Mouse (Mus musculus): ENCODE data around the gene Nrde2. TPM values are rescaled to one million over a fixed set of nuclear protein-coding genes. Genes with fewer than 3 reads are reported as not detected.

The Nrde2 gene
- polyA plus RNA-seq, 1 experiment from 2014 or later, result 20.1 TPM

DNA sequence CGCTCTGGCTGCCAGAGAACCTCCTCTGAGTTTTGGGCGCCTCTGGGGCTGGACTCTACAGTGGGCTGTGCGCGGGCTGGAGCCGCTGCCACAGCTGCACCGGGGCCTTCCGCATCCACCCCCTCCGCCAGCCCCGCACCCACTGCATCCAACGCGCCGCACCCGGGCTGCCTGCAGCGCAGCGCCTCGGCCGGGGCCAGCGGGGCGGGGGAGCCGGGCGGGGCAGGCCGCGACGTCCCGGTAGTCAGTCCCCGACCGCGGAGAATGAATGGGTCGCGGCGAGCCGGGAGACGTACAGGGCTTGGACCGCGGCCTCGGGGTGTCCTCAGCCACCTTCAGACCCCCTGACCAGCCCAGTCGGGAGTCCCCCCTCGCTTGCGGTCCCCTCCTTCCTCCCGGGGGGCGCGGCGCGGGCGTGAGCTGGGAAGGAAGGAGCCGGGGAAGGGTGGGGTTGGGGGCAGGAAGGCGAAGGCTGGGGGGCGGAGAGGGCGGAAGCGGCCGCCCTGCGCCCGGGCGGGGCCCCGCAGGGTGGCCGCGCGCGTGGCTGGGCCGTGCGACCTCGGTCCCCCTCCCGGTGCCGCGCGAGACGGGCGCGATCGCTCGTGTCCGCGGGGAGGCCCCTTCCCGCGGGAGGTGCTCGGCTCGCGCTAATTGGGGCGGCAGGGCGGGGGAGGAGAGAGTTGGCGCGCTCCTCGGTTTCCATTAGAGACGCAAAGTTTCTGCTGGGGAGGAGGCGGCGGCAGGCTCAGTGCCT, 40.6 kb upstream of the Nrde2 start:
- H3K36me3 ChIP-seq (ENCODE audit: control insufficient read depth, insufficient read depth, low read length), result peaks cover 30% of the 10 kb centered on the region
- no peaks in the 10 kb centered on the region for H3K9me3 ChIP-seq (ENCODE audit: control insufficient read depth, low read length)
- H3K27ac ChIP-seq (ENCODE audit: low read depth, low read length), result peak overlapping the region; percentile 85
- peak; percentile 74 for ATAC-seq (ENCODE audit: low FRiP score, low TSS enrichment)
- peaks cover 12% of the 10 kb centered on the region; the same call in 1 of the 2 replicates for H3K4me1 ChIP-seq (ENCODE audit: control insufficient read depth, insufficient read depth, low read length)
- H3K4me2 ChIP-seq (replicated peaks; ENCODE audit: low read depth, low read length), result peak overlapping the region; percentile 90
- under 1% methylated on average over 72 of the region's 86 CpGs for WGBS
- peak overlapping the region; percentile 92 for H3K9ac ChIP-seq (ENCODE audit: low read depth, low read length)
- peak overlapping the region; percentile 98 for H3K4me3 ChIP-seq (ENCODE audit: low read length)
- H3K27me3 ChIP-seq (ENCODE audit: control insufficient read depth, insufficient read depth, low read length), result no peaks in the 10 kb centered on the region

DNA sequence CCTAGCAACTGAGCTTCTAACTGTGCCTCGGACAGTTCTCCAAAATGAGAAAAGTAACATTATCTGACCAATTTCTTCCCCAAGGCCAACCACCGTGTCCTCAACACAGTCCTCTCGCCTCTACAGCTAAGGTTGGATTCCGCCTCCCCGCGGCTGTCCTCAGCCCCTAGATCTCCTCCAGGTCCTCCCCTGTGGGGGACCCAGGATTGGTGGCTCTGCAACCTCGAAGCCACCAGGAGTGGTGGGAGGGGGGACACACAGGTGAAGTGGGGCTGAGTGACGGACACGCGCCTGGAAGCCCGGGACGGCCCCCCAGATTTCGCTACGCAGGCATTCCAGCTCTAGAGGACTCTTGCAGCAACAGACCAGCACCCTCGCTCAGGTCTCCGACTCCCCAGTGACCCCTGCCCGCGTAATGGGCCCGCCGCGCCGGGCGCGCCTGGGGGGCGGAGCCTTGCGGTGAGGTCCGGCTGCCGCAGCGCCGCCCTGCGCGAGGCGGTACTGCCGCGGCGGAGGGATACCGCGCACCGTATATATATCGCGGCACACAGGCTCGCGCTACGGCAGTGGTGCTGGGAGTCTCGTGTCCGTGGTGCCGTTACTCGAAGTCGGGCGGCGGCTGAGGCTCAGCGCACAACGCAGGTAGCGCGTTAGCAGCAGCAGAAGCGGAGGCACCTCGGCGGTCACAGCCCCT, 39.7 kb upstream of the Nrde2 start, which contains the start of gene Calm1:
TSS of gene Calm1 (plus strand) at position 469 of the 694 bp plus-strand sequence.
- Histone ChIP-seq H3K9ac (ENCODE audit: low read depth, low read length) (peak within 1 kb of the TSS; percentile 92), H3K4me1 (ENCODE audit: control insufficient read depth, insufficient read depth, low read length) (peaks cover 12% of the 10 kb centered on the region; the same call in 1 of the 2 replicates), H3K4me2 (replicated peaks; ENCODE audit: low read depth, low read length) (peak within 1 kb of the TSS; percentile 90), H3K27ac (ENCODE audit: low read depth, low read length) (peak within 1 kb of the TSS; percentile 85), H3K9me3 (ENCODE audit: control insufficient read depth, low read length) (no peaks in the 10 kb centered on the region), H3K27me3 (ENCODE audit: control insufficient read depth, insufficient read depth, low read length) (no peaks in the 10 kb centered on the region), H3K4me3 (ENCODE audit: low read length) (peak within 1 kb of the TSS; percentile 98), H3K36me3 (ENCODE audit: control insufficient read depth, insufficient read depth, low read length) (peaks cover 20% of the 10 kb centered on the region)
- ATAC-seq (ENCODE audit: low FRiP score, low TSS enrichment), result peak; percentile 87
- under 1% methylated on average over 55 of the region's 58 CpGs for WGBS

DNA sequence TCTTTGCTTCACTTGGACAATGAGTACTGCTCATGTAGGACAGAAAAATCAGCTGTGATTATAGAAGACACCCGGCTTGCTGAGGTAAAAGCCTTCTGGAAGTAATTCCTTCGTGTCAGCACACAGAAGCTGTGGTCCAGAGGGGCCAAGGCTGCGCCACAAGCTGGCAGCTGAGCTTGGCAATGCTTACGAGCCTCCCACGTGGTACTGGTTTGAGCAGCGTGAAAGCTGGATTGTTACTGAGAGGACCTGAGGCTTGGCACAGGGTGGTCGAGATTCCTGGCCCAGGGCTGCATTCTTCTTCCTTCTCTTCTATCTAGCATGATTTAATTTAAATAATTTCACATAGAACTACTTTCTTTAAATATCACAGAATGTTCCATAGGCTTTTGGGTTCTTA, 37.3 kb upstream of the Nrde2 start:
- 74% methylated on average over 7 of the region's 7 CpGs for WGBS

DNA sequence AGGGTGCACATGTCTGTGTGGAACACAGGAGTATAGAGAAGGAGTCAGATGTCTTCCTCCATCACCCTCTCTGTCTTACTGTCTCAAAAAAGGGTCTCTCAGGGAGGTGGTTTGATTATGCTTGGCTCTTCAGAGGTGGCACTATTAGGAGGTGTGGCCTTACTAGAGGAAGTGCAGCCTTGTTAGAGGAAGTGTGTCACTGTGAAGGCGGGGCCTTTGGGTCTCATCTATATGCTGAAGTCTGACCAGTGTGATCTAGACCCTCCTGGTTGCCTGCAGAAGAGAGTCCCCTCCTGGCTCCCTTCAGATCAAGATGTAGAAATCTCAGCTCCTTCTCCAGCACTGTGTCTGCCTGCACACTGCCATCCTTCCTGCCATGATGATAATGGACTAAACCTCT, 34.7 kb upstream of the Nrde2 start:
- Histone ChIP-seq H3K36me3 (ENCODE audit: control insufficient read depth, insufficient read depth, low read length) (no peaks in the 10 kb centered on the region), H3K27ac (ENCODE audit: low read depth, low read length) (no peak overlapping the region), H3K4me2 (replicated peaks; ENCODE audit: low read depth, low read length) (no peak overlapping the region), H3K4me1 (ENCODE audit: control insufficient read depth, insufficient read depth, low read length) (no peaks in the 10 kb centered on the region), H3K9ac (ENCODE audit: low read depth, low read length) (no peak overlapping the region), H3K9me3 (ENCODE audit: control insufficient read depth, low read length) (no peaks in the 10 kb centered on the region), H3K4me3 (ENCODE audit: low read length) (no peak overlapping the region), H3K27me3 (ENCODE audit: control insufficient read depth, insufficient read depth, low read length) (no peaks in the 10 kb centered on the region)
- 100% methylated on average over 1 of the region's 1 CpGs for WGBS
- no peak for ATAC-seq (ENCODE audit: low FRiP score, low TSS enrichment)

More for the DNA sequence above, 37.3 kb upstream of the Nrde2 start:
- no peak overlapping the region for H3K4me3 ChIP-seq (ENCODE audit: low read length)
- no peaks in the 10 kb centered on the region for H3K9me3 ChIP-seq (ENCODE audit: control insufficient read depth, low read length)
- peaks cover 8% of the 10 kb centered on the region; the same call in 1 of the 2 replicates for H3K4me1 ChIP-seq (ENCODE audit: control insufficient read depth, insufficient read depth, low read length)
- H3K27ac ChIP-seq (ENCODE audit: low read depth, low read length), result no peak overlapping the region
- no peak overlapping the region for H3K4me2 ChIP-seq (replicated peaks; ENCODE audit: low read depth, low read length)
- H3K36me3 ChIP-seq (ENCODE audit: control insufficient read depth, insufficient read depth, low read length), result no peaks in the 10 kb centered on the region
- no peaks in the 10 kb centered on the region for H3K27me3 ChIP-seq (ENCODE audit: control insufficient read depth, insufficient read depth, low read length)
- no peak for ATAC-seq (ENCODE audit: low FRiP score, low TSS enrichment)
- no peak overlapping the region for H3K9ac ChIP-seq (ENCODE audit: low read depth, low read length)

DNA sequence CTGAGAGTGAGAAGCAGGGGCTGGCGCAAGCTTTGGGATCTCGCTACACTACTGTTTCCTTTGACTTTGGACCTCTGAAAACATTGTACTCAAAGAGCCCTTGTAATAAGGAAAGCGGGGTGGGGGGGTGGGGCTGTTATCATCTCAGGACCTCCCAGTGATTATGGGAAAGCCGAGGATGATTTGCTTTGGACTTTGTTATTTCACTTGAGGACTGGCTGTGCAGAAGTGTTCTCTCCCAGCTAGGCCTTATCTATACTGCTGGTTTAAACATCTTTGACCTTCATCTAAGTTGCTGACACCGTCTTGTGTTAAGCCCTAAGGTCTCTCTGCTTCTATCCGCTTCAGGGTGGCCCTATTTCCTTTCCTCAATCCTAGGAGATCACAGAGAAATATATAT, 31.3 kb upstream of the Nrde2 start:
- no peaks in the 10 kb centered on the region for H3K27me3 ChIP-seq (ENCODE audit: control insufficient read depth, insufficient read depth, low read length)
- H3K4me2 ChIP-seq (replicated peaks; ENCODE audit: low read depth, low read length), result no peak overlapping the region
- no peak overlapping the region for H3K27ac ChIP-seq (ENCODE audit: low read depth, low read length)
- no peak overlapping the region for H3K4me3 ChIP-seq (ENCODE audit: low read length)
- H3K36me3 ChIP-seq (ENCODE audit: control insufficient read depth, insufficient read depth, low read length), result no peaks in the 10 kb centered on the region
- H3K9ac ChIP-seq (ENCODE audit: low read depth, low read length), result no peak overlapping the region
- peaks cover 6% of the 10 kb centered on the region; the same call in 1 of the 2 replicates for H3K4me1 ChIP-seq (ENCODE audit: control insufficient read depth, insufficient read depth, low read length)
- 93% methylated on average over 6 of the region's 6 CpGs for whole genome bisulfite sequencing
- H3K9me3 ChIP-seq (ENCODE audit: control insufficient read depth, low read length), result no peaks in the 10 kb centered on the region
- no peak for ATAC-seq (ENCODE audit: low FRiP score, low TSS enrichment)

DNA sequence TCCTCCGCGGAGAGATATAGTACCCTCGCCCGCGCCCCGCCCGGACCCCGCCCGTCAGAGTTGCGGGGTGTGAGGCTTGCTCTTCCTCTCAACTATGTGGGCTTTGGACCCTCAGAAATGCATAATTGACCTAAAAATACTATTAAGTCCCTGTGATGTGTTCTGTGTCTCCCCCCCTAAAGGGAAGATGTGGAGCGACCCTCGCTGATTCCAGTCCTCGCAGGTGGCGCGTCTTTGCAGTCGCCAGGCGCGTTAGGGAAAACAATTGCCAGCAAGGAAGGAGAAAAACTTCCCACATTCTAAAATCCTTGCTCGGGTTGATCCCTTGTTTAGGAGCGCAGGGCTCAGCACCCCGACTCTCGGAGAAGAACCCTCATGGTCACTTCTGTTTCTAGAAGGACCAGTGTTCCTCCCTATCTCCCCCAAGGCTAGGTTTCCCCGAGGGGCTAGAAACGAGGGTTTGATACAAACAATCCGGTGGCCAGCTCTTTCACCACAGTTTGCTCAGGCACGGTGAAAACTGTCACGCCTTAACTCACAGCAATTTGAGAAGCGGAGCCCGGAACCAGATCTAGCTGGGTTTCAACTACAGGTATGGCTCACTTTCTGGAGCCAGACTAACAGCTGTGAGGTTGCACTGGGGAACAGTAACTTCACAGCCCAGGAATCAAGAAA, 28.4 kb upstream of the Nrde2 start:
- Histone ChIP-seq H3K36me3 (ENCODE audit: control insufficient read depth, insufficient read depth, low read length) (no peaks in the 10 kb centered on the region), H3K9ac (ENCODE audit: low read depth, low read length) (peak overlapping the region; percentile 71), H3K4me2 (replicated peaks; ENCODE audit: low read depth, low read length) (peak overlapping the region; percentile 89), H3K27me3 (ENCODE audit: control insufficient read depth, insufficient read depth, low read length) (no peaks in the 10 kb centered on the region), H3K9me3 (ENCODE audit: control insufficient read depth, low read length) (no peaks in the 10 kb centered on the region), H3K4me3 (ENCODE audit: low read length) (peak overlapping the region; percentile 74), H3K27ac (ENCODE audit: low read depth, low read length) (peak overlapping the region; percentile 100), H3K4me1 (ENCODE audit: control insufficient read depth, insufficient read depth, low read length) (peaks cover 7% of the 10 kb centered on the region; the same call in 1 of the 2 replicates)
- under 1% methylated on average over 29 of the region's 29 CpGs for WGBS
- peak; percentile 3; the same call in 1 of the 2 replicates for ATAC-seq (ENCODE audit: low FRiP score, low TSS enrichment)

DNA sequence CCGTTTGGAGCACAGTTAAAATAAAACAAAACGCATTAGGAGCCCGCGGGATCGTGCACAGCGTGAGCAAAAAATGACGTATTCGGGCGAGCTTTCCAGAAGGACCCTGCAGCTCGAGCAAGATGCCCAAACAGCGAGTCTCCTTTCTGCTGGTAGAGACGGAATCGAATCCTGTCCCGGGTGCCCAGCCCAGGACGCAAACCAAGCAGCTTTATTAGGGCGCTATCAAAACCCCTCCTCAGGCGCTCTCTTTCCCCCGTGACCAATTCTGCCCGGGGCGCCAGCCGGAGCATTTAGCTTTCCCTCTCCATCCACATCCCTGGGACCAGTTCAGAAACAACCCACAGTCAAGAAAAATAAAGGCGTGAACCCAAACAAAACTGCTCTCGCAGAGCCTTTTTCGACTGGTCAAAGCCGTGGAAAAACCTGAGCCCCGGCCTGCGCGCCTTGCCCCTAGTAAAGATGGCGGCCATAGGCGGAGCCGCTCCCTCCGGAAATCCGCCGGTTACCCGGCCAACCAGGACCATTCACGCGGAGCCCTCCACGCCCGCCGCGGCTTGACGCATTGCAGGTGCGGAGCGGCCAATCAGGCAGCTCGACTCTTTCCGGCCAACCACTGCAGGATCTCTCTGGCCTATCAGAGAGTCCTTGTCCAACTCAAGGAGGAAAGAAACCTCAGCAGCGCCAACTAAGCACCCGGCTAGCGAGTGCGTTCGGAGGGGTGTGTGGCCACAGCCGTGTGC, 27.7 kb upstream of the Nrde2 start:
- Histone ChIP-seq H3K9me3 (ENCODE audit: control insufficient read depth, low read length) (no peaks in the 10 kb centered on the region), H3K4me2 (replicated peaks; ENCODE audit: low read depth, low read length) (peak overlapping the region; percentile 89), H3K27ac (ENCODE audit: low read depth, low read length) (peak overlapping the region; percentile 100), H3K9ac (ENCODE audit: low read depth, low read length) (peak overlapping the region; percentile 88), H3K4me3 (ENCODE audit: low read length) (peak overlapping the region; percentile 74), H3K27me3 (ENCODE audit: control insufficient read depth, insufficient read depth, low read length) (no peaks in the 10 kb centered on the region), H3K4me1 (ENCODE audit: control insufficient read depth, insufficient read depth, low read length) (peaks cover 7% of the 10 kb centered on the region; the same call in 1 of the 2 replicates), H3K36me3 (ENCODE audit: control insufficient read depth, insufficient read depth, low read length) (no peaks in the 10 kb centered on the region)
- WGBS, result under 1% methylated on average over 52 of the region's 52 CpGs
- peak; percentile 99 for ATAC-seq (ENCODE audit: low FRiP score, low TSS enrichment)

DNA sequence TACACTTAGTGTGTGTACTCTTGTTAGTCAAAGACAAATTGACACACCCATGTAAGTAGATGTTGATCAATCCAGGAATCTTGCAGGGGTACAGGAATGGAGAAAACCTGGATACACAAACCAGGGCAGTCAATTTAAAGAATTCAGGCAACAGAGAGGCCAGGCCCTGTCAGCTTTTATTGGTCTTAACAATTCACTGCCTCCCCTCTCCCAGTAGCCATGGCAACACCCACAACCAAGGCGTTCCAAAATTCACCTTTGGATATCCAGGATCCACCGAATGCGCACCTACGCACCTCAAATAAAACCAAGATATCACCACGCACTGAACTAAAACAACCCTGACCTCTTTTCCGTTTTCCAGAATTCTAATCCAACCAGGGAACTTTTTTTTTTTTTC, 26.9 kb upstream of the Nrde2 start:
- peak overlapping the region; percentile 74 for H3K4me3 ChIP-seq (ENCODE audit: low read length)
- no peaks in the 10 kb centered on the region for H3K9me3 ChIP-seq (ENCODE audit: control insufficient read depth, low read length)
- H3K9ac ChIP-seq (ENCODE audit: low read depth, low read length), result peak overlapping the region; percentile 88
- no peaks in the 10 kb centered on the region for H3K36me3 ChIP-seq (ENCODE audit: control insufficient read depth, insufficient read depth, low read length)
- H3K27ac ChIP-seq (ENCODE audit: low read depth, low read length), result peak overlapping the region; percentile 100
- 4% methylated on average over 6 of the region's 6 CpGs for WGBS
- H3K4me2 ChIP-seq (replicated peaks; ENCODE audit: low read depth, low read length), result peak overlapping the region; percentile 56
- no peaks in the 10 kb centered on the region for H3K27me3 ChIP-seq (ENCODE audit: control insufficient read depth, insufficient read depth, low read length)
- H3K4me1 ChIP-seq (ENCODE audit: control insufficient read depth, insufficient read depth, low read length), result peaks cover 7% of the 10 kb centered on the region; the same call in 1 of the 2 replicates
- no peak for ATAC-seq (ENCODE audit: low FRiP score, low TSS enrichment)

Measured in kidney, embryonic 14.5 days (tissue).